Mouse (Mus musculus): ENCODE data around the gene Rxrg.

The Rxrg gene

GRCm38 (mm10) chr1:167648670-167649069 is 50.5 kb downstream of the Rxrg start:
- DNase-seq, result no peak

DNA sequence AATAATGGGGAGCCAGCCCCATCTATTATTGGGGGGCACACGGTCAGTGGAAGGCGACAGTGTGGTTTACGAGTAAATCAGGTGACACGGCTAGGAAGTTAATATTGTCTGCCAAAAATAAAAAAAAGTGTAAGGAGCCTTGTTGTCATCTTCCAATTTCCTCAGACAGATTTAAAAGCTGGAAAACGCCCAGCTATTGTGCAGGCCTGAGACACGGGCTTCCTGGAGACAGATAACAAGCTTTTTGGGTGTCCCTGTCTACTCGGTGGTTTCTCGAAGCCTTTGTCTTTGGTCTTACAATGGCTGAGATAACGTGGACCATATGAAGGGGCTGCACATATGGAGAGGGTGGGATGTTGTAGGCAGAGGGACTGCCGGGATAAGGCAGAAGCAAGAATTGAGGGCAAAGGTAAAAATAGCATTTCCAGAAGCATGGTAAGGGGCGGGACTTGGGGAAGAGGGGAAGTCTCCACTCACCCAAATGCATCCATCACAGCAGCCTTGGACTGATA is 51.0 kb downstream of the Rxrg start:
- DNase-seq, result no peak

DNA sequence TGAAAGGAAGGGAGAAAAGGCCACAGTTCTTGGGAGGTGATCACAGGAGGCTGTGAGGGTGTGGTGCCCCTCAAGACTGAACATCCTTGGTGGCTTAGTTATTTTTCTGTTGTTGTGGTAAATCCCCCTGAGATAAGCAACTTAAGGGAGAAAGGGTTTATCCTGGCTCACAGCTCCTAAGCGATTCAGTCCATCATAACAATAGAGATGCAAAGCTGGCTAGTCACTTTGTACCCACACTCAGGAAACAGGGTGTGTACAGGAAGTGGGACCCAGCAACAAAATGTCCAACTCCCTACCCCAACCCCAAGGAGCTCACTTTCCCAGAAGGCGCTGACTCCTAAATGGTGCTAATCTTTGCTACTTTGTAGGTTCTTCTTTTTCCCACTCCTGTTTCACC is 54.2 kb downstream of the Rxrg start:
- DNase-seq, result no peak

- no peak for DNase-seq
These were observed 60.9 kb downstream of the Rxrg start for GRCm38 (mm10) chr1:167659065-167659464.

DNA sequence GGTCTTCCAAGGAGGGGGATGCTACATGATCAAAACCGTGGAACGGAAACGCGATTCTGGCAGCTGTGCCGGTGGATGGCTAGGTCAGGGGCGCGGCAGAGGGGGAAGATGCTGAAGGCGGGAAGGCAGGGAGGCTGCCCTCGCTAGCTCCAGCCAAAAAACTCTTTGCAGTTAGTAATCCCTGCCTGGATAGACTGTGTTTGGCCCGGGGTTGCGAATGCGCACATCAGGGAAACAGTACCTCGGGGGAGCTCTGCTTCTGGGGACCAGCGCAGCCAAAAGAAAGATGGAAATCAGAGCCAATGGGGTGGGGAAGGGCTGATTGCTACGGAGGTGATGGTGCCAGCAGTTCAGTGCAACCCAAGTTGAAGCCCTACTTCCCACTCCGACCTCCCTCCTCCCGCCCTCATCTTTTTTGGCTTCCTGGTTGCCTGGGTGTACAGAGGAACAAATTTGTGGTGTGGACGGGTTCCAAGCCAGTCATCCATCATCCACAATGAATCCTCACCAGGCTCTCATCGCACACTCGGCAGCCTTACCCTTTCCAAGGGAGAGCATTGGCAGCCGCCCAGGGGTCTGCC is 62.4 kb downstream of the Rxrg start:
- peak; percentile 83 to 90 for DNase-seq

GRCm38 (mm10) chr1:167661123-167661522 is 62.9 kb downstream of the Rxrg start:
- DNase-seq, result no peak

DNA sequence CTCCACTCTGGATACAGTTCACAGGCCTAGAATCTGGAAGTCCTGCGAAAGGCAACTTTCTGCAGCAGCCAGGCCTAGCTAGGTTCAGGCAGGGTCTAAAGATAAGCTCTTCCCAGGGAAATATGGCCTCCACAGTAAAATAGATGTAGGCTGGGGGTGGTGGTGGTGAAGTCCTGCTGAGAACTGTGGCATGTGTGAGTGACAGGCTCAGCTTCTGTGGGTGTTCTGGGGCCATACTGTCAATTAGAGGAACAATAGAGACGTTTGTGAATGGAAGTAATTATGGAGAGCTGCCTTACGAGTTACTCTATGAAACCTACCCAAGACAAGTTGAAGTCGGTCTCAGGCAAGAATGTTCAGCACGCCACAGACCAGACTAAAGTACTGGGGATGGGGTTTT is 65.0 kb downstream of the Rxrg start:
- DNase-seq, result no peak

GRCm38 (mm10) chr1:167669796-167670195 is 71.6 kb downstream of the Rxrg start:
- peak; percentile 84 to 90 for DNase-seq

DNA sequence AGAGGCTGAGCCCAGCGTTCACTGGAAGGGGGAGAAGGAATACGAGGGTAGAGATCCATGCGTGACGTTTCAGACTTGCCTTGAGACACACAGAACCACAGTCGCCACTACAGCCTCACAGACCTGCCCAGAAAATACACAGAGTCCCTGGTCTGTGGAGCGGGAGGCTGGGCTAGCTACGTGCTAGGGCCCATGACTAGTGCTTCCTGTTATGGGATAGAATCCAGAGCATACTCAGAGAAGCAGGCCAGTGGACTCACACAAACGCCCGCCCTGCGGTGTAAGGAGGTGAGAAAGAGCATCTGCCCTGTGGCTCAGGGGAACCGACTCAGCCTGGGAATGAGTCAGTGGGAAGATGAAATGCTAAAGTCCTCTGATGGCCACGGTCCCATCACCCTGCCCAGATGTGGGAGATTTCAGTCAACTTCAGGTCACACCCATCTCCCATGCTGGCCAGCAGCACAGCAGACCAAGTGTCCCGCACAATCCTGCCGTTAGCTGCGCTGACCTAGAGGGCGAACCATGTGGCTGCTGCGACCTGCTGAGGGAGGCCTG is 74.3 kb downstream of the Rxrg start:
- no peak for DNase-seq

DNA sequence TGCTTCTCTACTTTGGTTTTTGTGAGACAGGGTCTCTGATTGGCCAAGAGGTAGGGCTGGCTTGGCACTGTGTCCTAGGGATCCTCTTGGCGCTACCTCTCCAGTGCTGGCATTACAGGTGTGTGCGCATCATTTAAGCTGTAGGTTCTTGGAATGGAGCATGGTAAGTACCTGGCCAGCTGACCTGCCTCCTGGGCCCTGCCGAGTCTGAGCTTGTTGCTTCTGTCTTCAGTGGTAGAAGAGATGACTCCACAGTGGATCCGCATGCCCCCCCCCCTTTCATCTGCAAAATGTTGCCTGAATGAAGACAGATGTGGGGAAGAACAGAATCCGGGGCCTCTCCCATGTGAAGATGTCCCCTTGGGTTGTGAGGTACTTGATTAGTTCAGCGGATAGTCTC is 80.9 kb downstream of the Rxrg start:
- DNase-seq, result no peak

DNA sequence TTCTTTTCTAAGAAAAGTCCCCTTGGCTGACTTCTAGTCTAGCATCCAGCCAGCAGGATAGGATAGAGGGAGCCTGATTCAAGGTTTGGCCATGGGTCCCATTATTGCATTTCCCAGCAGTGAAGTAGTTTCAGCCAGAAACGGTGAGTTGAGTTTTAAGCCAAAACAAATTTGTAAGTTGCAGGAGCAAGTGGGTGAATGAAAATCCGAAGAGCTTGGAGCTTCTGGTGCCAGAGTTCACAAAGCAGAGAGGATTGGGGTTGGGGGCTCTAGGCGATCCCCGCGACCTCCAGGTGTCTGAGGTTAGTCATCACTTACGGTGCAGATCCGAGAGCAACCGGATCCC is 89.8 kb downstream of the Rxrg start:
- DNase-seq, result no peak

- DNase-seq, result peak; percentile 45 to 47
These were observed 90.4 kb downstream of the Rxrg start for GRCm38 (mm10) chr1:167688347-167689231.

GRCm38 (mm10) chr1:167689232-167689261 is 90.9 kb downstream of the Rxrg start, which contains the start of gene Lmx1a:
Gene Lmx1a (plus strand): TSS chr1:167689237.
- DNase-seq, result no peak
